In genomic region chr8:48268638-48269037, GRCm38 (mm10) we compare ENCODE assay signal across 26 mouse cellular contexts.
"Had no signal": no experiment of that assay in that cellular context is flagged by ENCODE, and none has a peak within 500 bp of the region (broad histone marks: within the 10 kb centered on the region; RNA-seq: fewer than 3 reads in every experiment).

No protein-coding gene starts in this region.

- H3K4me1 ChIP-seq: heart, embryonic 15.5 days; hindbrain, embryonic 15.5 days; kidney, embryonic 15.5 days; limb, embryonic 10.5 days; limb, embryonic 12.5 days; liver, embryonic 13.5 days had no signal

- H3K4me3 ChIP-seq: gastrocnemius, adult 2 months; heart, embryonic 10.5 days; heart, embryonic 13.5 days; heart, embryonic 15.5 days; hindbrain, embryonic 15.5 days; kidney, embryonic 15.5 days; layer of hippocampus, adult 2 months; left cerebral cortex, adult 2 months; limb, embryonic 10.5 days; limb, embryonic 12.5 days; liver, embryonic 13.5 days had no signal

- DNase-seq: gastrocnemius, adult 2 months; gastrocnemius, postnatal 10 days; gastrocnemius, postnatal 36 days; heart, adult 18-20 months; heart, postnatal 14 days; heart, postnatal 36 days; kidney, adult 11 months; kidney, adult 2 months; kidney, adult 9 months; kidney, postnatal 14 days; kidney, postnatal 4 days; liver; liver, embryonic 13.5 days had no signal

- H3K27me3 ChIP-seq: heart, embryonic 13.5 days; heart, embryonic 15.5 days; hindbrain, embryonic 15.5 days; kidney, embryonic 15.5 days; limb, embryonic 12.5 days; liver, embryonic 13.5 days had no signal

- ATAC-seq: forebrain, embryonic 16.5 days; intestine, embryonic 16.5 days had no signal

- H3K9me3 ChIP-seq: heart, embryonic 10.5 days; heart, embryonic 13.5 days; heart, embryonic 15.5 days; hindbrain, embryonic 15.5 days; kidney, embryonic 15.5 days; limb, embryonic 10.5 days; limb, embryonic 12.5 days; liver, embryonic 13.5 days had no signal

- H3K36me3 ChIP-seq: heart, embryonic 13.5 days; heart, embryonic 15.5 days; hindbrain, embryonic 15.5 days; kidney, embryonic 15.5 days; liver, embryonic 13.5 days had no signal

- H3K27ac ChIP-seq: gastrocnemius, adult 2 months; heart, embryonic 10.5 days; heart, embryonic 13.5 days; heart, embryonic 15.5 days; hindbrain, embryonic 15.5 days; kidney, embryonic 15.5 days; kidney, postnatal 0 days; layer of hippocampus, adult 2 months; left cerebral cortex, adult 2 months; limb, embryonic 10.5 days; limb, embryonic 12.5 days; liver, embryonic 13.5 days had no signal

- H3K4me2 ChIP-seq: heart, embryonic 13.5 days; heart, embryonic 15.5 days; hindbrain, embryonic 15.5 days; kidney, embryonic 15.5 days; limb, embryonic 12.5 days; liver, embryonic 11.5 days; liver, embryonic 13.5 days had no signal

- H3K9ac ChIP-seq: heart, embryonic 13.5 days; heart, embryonic 15.5 days; hindbrain, embryonic 15.5 days; kidney, embryonic 15.5 days; limb, embryonic 12.5 days; liver, embryonic 13.5 days had no signal
